Mouse (Mus musculus): ENCODE measurements around the gene Epb41l1. TPM values are rescaled to one million over a fixed set of nuclear protein-coding genes. Genes with fewer than 3 reads are reported as not detected.

The Epb41l1 gene
- total and polyA plus RNA-seq, 3 experiments = 7.3 to 8.2 (median 7.6) TPM

GRCm38 (mm10) chr2:156538817-156539555 lies 118.3 kb downstream of the Epb41l1 start:
- intact Hi-C loops (cut with DNase I) = no loop called here
- H3K27me3 ChIP-seq (ENCODE audit: control insufficient read depth, insufficient read depth, low read length) = no peaks in the 10 kb centered on the region
- no peaks in the 10 kb centered on the region for H3K36me3 ChIP-seq (ENCODE audit: control insufficient read depth, insufficient read depth, low read length)
- no peak overlapping the region for H3K4me3 ChIP-seq
- no peaks in the 10 kb centered on the region for H3K79me2 ChIP-seq (replicated peaks; ENCODE audit: control insufficient read depth, insufficient read depth, low read length)
- no peak overlapping the region for H3K9ac ChIP-seq (ENCODE audit: low read depth, low read length)
- H3K27ac ChIP-seq = no peak overlapping the region
- WGBS = 69% methylated on average over 7 of the region's 7 CpGs
- TF ChIP-seq POLR2A (IDR thresholded peaks at IDR 0.05; ENCODE audit: insufficient read depth, low read depth, low read length) (no peak), CTCF (IDR thresholded peaks at IDR 0.05) (no peak), EP300 (IDR thresholded peaks at IDR 0.05; ENCODE audit: insufficient read depth, low read depth, low read length) (no peak)
- no peaks in the 10 kb centered on the region for H3K4me1 ChIP-seq (ENCODE audit: control insufficient read depth, insufficient read depth, low read length)
- no peak for DNase-seq

DNA sequence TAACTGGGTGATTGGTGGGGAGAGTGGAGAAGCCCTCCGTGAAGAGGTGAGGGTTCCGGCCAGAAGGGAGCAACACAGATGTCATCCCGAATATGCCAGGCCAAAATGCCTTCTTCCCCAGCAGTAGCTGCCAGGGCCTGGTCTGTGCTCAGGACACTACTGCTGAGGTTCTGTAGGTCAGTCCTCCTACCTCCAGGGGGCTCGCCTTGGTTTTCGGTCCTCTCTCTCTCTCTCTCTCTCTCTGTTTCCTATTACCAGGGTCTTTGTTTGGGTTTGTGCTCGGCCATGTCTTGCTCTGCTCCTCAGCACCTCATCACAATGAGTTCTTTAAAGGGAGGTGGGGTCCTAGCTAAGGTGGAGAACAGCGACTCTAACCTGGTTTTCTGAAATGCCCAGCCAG lies 120.3 kb downstream of the Epb41l1 start:
- 85% methylated on average over 7 of the region's 7 CpGs for WGBS
- no peak overlapping the region for H3K9ac ChIP-seq (ENCODE audit: low read depth, low read length)
- intact Hi-C loops (cut with DNase I) = loop anchor here (10.0 kb wide), 1 partner anchor 304 kb away; the partner anchor contains the start of gene Tgif2

GRCm38 (mm10) chr2:156542410-156542809 lies 121.7 kb downstream of the Epb41l1 start:
- Histone ChIP-seq H3K27me3 (ENCODE audit: control insufficient read depth, insufficient read depth, low read length) (no peaks in the 10 kb centered on the region), H3K36me3 (ENCODE audit: control insufficient read depth, insufficient read depth, low read length) (no peaks in the 10 kb centered on the region), H3K4me3 (no peak overlapping the region), H3K4me1 (ENCODE audit: control insufficient read depth, insufficient read depth, low read length) (peaks cover 3% of the 10 kb centered on the region; the same call in 1 of the 2 replicates), H3K9ac (ENCODE audit: low read depth, low read length) (no peak overlapping the region), H3K27ac (no peak overlapping the region), H3K79me2 (replicated peaks; ENCODE audit: control insufficient read depth, insufficient read depth, low read length) (no peaks in the 10 kb centered on the region)
- TF ChIP-seq POLR2A (IDR thresholded peaks at IDR 0.05; ENCODE audit: insufficient read depth, low read depth, low read length) (no peak), CTCF (IDR thresholded peaks at IDR 0.05) (no peak), EP300 (IDR thresholded peaks at IDR 0.05; ENCODE audit: insufficient read depth, low read depth, low read length) (no peak)
- intact Hi-C loops (cut with DNase I) = loop anchor here (10.0 kb wide), 1 partner anchor 302 kb away; the partner anchor contains the start of gene Tgif2
- 81% methylated on average over 8 of the region's 8 CpGs for WGBS
- no peak for DNase-seq

More for the DNA sequence above, 120.3 kb downstream of the Epb41l1 start:
- TF ChIP-seq POLR2A (IDR thresholded peaks at IDR 0.05; ENCODE audit: insufficient read depth, low read depth, low read length) (no peak), CTCF (IDR thresholded peaks at IDR 0.05) (no peak), EP300 (IDR thresholded peaks at IDR 0.05; ENCODE audit: insufficient read depth, low read depth, low read length) (no peak)
- Histone ChIP-seq H3K4me3 (no peak overlapping the region), H3K4me1 (ENCODE audit: control insufficient read depth, insufficient read depth, low read length) (no peaks in the 10 kb centered on the region), H3K27ac (no peak overlapping the region), H3K27me3 (ENCODE audit: control insufficient read depth, insufficient read depth, low read length) (no peaks in the 10 kb centered on the region), H3K36me3 (ENCODE audit: control insufficient read depth, insufficient read depth, low read length) (no peaks in the 10 kb centered on the region), H3K79me2 (replicated peaks; ENCODE audit: control insufficient read depth, insufficient read depth, low read length) (no peaks in the 10 kb centered on the region)
- DNase-seq = no peak

DNA sequence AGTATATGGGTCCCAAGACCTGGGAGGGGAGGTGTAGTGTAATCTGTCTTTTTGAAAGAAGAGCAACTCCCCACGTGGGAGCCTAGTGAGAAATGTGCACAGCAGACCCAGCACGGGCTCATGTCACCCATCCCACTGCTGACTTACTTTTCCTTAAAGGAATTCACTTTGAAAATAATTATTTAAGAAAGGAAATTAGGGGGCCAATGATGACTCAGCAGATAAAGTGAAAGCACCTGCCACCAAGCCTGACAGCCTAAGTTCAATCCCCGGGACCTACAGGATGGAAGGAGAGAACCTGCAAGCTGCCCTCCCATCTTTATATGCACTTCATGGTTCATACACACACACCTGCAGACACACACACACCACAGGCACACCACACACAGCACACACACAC lies 123.1 kb downstream of the Epb41l1 start:
- peaks cover 5% of the 10 kb centered on the region for H3K4me1 ChIP-seq (ENCODE audit: control insufficient read depth, insufficient read depth, low read length)
- no peak overlapping the region for H3K4me3 ChIP-seq
- no peak for DNase-seq
- WGBS = 67% methylated on average over 3 of the region's 3 CpGs
- no peak overlapping the region for H3K9ac ChIP-seq (ENCODE audit: low read depth, low read length)
- no peak for TF ChIP-seq POLR2A (IDR thresholded peaks at IDR 0.05; ENCODE audit: insufficient read depth, low read depth, low read length)
- no peak for TF ChIP-seq CTCF (IDR thresholded peaks at IDR 0.05)
- TF ChIP-seq EP300 (IDR thresholded peaks at IDR 0.05; ENCODE audit: insufficient read depth, low read depth, low read length) = no peak
- H3K36me3 ChIP-seq (ENCODE audit: control insufficient read depth, insufficient read depth, low read length) = peaks cover 2% of the 10 kb centered on the region; the same call in 1 of the 2 replicates
- H3K79me2 ChIP-seq (replicated peaks; ENCODE audit: control insufficient read depth, insufficient read depth, low read length) = no peaks in the 10 kb centered on the region
- intact Hi-C loops (cut with DNase I) = loop anchor here (10.0 kb wide), 1 partner anchor 301 kb away; the partner anchor contains the start of gene Tgif2
- no peak overlapping the region for H3K27ac ChIP-seq
- H3K27me3 ChIP-seq (ENCODE audit: control insufficient read depth, insufficient read depth, low read length) = no peaks in the 10 kb centered on the region

GRCm38 (mm10) chr2:156547123-156547891 lies 126.6 kb downstream of the Epb41l1 start, which contains the start of gene Aar2:
Aar2 (plus strand) TSS chr2:156547584.
- Histone ChIP-seq H3K4me1 (ENCODE audit: control insufficient read depth, insufficient read depth, low read length) (peaks cover 7% of the 10 kb centered on the region), H3K27ac (peak within 1 kb of the TSS; percentile 91), H3K4me3 (peak within 1 kb of the TSS; percentile 81), H3K27me3 (ENCODE audit: control insufficient read depth, insufficient read depth, low read length) (no peaks in the 10 kb centered on the region), H3K79me2 (replicated peaks; ENCODE audit: control insufficient read depth, insufficient read depth, low read length) (0 out of 2 replicates have a peak, but pooled peaks cover 2% of the 10 kb centered on the region), H3K9ac (ENCODE audit: low read depth, low read length) (peak within 1 kb of the TSS; percentile 83), H3K36me3 (ENCODE audit: control insufficient read depth, insufficient read depth, low read length) (peaks cover 2% of the 10 kb centered on the region; the same call in 1 of the 2 replicates)
- DNase-seq = peak; percentile 84 to 91
- TF ChIP-seq EP300 (IDR thresholded peaks at IDR 0.05; ENCODE audit: insufficient read depth, low read depth, low read length) = no peak
- TF ChIP-seq POLR2A (IDR thresholded peaks at IDR 0.05; ENCODE audit: insufficient read depth, low read depth, low read length) = peak; percentile 90
- no peak for TF ChIP-seq CTCF (IDR thresholded peaks at IDR 0.05)
- intact Hi-C loops (cut with DNase I) = loop anchor here (5.0 to 10.0 kb wide), 2 partner anchors 170 to 297 kb away; partner anchors contain the start of gene Tgif2
- 6% methylated on average over 39 of the region's 39 CpGs for WGBS

Measured in heart, adult 2 months (tissue).